Mouse (Mus musculus) midbrain, embryonic 14.5 days (tissue): ENCODE results near the gene Cttnbp2nl. TPM values are rescaled to one million over a fixed set of nuclear protein-coding genes. Genes with fewer than 3 reads are reported as not detected.

ENCODE experiments used
- ATAC-seq: fragments of 200-750 bp; cut with Nextera tagmentation; 2 replicates; pipeline ENCODE4 v1.8.0; 2017; ENCODE audit warnings: moderate number of reproducible peaks, moderate library complexity; ENCODE audit not compliant: low FRiP score, low TSS enrichment
- DNase-seq: peaks from one replicate; pipeline ENCODE4 v3.0.0-alpha.2; 2015
- H3K27ac ChIP-seq: fragments of 300-500 bp; sonication (generic); replicated peaks from 2 replicates; pipeline ENCODE4 v1.5.1; 2014; ENCODE audit warnings: mild to moderate bottlenecking, low read depth, low read length, moderate library complexity
- H3K27me3 ChIP-seq: fragments of 300-500 bp; sonication (generic); 2 replicates; pipeline ENCODE4 v1.6.1; 2014; ENCODE audit warnings: low read length, control low read depth, mixed read lengths; ENCODE audit not compliant: control insufficient read depth, insufficient read depth
- H3K36me3 ChIP-seq: fragments of 300-500 bp; sonication (generic); 2 replicates; pipeline ENCODE4 v1.6.1; 2014; ENCODE audit warnings: low read length, control low read depth; ENCODE audit not compliant: control insufficient read depth, insufficient read depth
- H3K4me1 ChIP-seq: fragments of 300-500 bp; sonication (generic); 2 replicates; pipeline ENCODE4 v1.6.1; 2014; ENCODE audit warnings: mild to moderate bottlenecking, antibody characterized with exemption, low read length, control low read depth; ENCODE audit not compliant: control insufficient read depth, insufficient read depth
- H3K4me2 ChIP-seq: fragments of 300-500 bp; sonication (generic); 2 replicates; pipeline ENCODE4 v1.6.1; 2014; ENCODE audit warnings: mild to moderate bottlenecking, low read length, moderate library complexity
- H3K4me3 ChIP-seq: fragments of 300-500 bp; sonication (generic); replicated peaks from 2 replicates; pipeline ENCODE4 v1.5.1; 2014; ENCODE audit warnings: low read depth, low read length
- H3K9ac ChIP-seq: fragments of 300-500 bp; sonication (generic); replicated peaks from 2 replicates; pipeline ENCODE4 v1.6.1; 2014; ENCODE audit warnings: mild to moderate bottlenecking, low read length, moderate library complexity
- H3K9me3 ChIP-seq: fragments of 300-500 bp; sonication (generic); 2 replicates; pipeline ENCODE4 v1.6.1; 2016; ENCODE audit warnings: low read length, control low read depth, mixed read lengths; ENCODE audit not compliant: control insufficient read depth
- WGBS: fragments of 180-500 bp; shearing (Covaris S2); extraction: QIAGEN DNeasy Blood & Tissue Kit; methylation state at CpG from one replicate; pipeline ENCODE4 v1.1.7; 2014; 5-methylcytosine and 5-hydroxymethylcytosine counted together
- polyA plus RNA-seq: library from polyadenylated mRNA; unstranded; fragments of >200 nt; fragmentation: Nextera tagmentation; extraction: Ambion mirVana; gene quantifications from 2 replicates; pipeline ENCODE4 v1.2.1, GENCODE M21; 2014

The Cttnbp2nl gene
- polyA plus RNA-seq, 1 experiment from 2014 or later, result 59.7 TPM

GRCm38 (mm10) chr3:105090147-105090546, 37.2 kb upstream of the Cttnbp2nl start:
- peaks cover 3% of the 10 kb centered on the region; the same call in 1 of the 2 replicates for H3K4me1 ChIP-seq
- H3K27me3 ChIP-seq, result no peaks in the 10 kb centered on the region
- WGBS, result 91% methylated on average over 7 of the region's 7 CpGs
- H3K27ac ChIP-seq, result no peak overlapping the region
- H3K4me3 ChIP-seq, result no peak overlapping the region
- ATAC-seq (no peak), DNase-seq (no peak)
- no peaks in the 10 kb centered on the region for H3K36me3 ChIP-seq
- H3K9me3 ChIP-seq, result no peaks in the 10 kb centered on the region
- no peak overlapping the region for H3K9ac ChIP-seq
- no peak overlapping the region for H3K4me2 ChIP-seq

- Histone ChIP-seq H3K4me2 (no peak overlapping the region), H3K4me1 (peaks cover 3% of the 10 kb centered on the region; the same call in 1 of the 2 replicates), H3K4me3 (no peak overlapping the region), H3K27ac (no peak overlapping the region), H3K9me3 (no peaks in the 10 kb centered on the region), H3K27me3 (no peaks in the 10 kb centered on the region), H3K36me3 (no peaks in the 10 kb centered on the region), H3K9ac (no peak overlapping the region)
- no peak for ATAC-seq
- no peak for DNase-seq
- WGBS, result 86% methylated on average over 2 of the region's 2 CpGs
Observed at GRCm38 (mm10) chr3:105088638-105089037, 35.7 kb upstream of the Cttnbp2nl start.

GRCm38 (mm10) chr3:105087344-105087743, 34.4 kb upstream of the Cttnbp2nl start:
- ATAC-seq, result no peak
- DNase-seq, result no peak
- Histone ChIP-seq H3K27ac (no peak overlapping the region), H3K4me1 (no peaks in the 10 kb centered on the region; the same call in 1 of the 2 replicates), H3K9ac (no peak overlapping the region), H3K36me3 (no peaks in the 10 kb centered on the region), H3K4me3 (no peak overlapping the region), H3K9me3 (no peaks in the 10 kb centered on the region), H3K4me2 (no peak overlapping the region), H3K27me3 (no peaks in the 10 kb centered on the region)
- 80% methylated on average over 3 of the region's 3 CpGs for WGBS

GRCm38 (mm10) chr3:105078231-105078826, 25.4 kb upstream of the Cttnbp2nl start:
- no peaks in the 10 kb centered on the region for H3K27me3 ChIP-seq
- no peak overlapping the region for H3K4me2 ChIP-seq
- H3K27ac ChIP-seq, result no peak overlapping the region
- H3K9ac ChIP-seq, result no peak overlapping the region
- 16% methylated on average over 7 of the region's 7 CpGs for WGBS
- H3K9me3 ChIP-seq, result no peaks in the 10 kb centered on the region
- no peaks in the 10 kb centered on the region for H3K36me3 ChIP-seq
- peak; percentile 91 for DNase-seq
- no peak overlapping the region for H3K4me3 ChIP-seq
- ATAC-seq, result peak; percentile 86
- no peaks in the 10 kb centered on the region for H3K4me1 ChIP-seq

- Histone ChIP-seq H3K27ac (no peak overlapping the region), H3K4me1 (no peaks in the 10 kb centered on the region), H3K4me3 (no peak overlapping the region), H3K4me2 (no peak overlapping the region), H3K9ac (no peak overlapping the region), H3K27me3 (no peaks in the 10 kb centered on the region), H3K36me3 (no peaks in the 10 kb centered on the region), H3K9me3 (no peaks in the 10 kb centered on the region)
- DNase-seq, result no peak
- ATAC-seq, result no peak
- 95% methylated on average over 5 of the region's 5 CpGs for WGBS
Observed at GRCm38 (mm10) chr3:105075796-105076195, 22.9 kb upstream of the Cttnbp2nl start.

GRCm38 (mm10) chr3:105072536-105072935, 19.6 kb upstream of the Cttnbp2nl start:
- no peak for ATAC-seq
- no peak overlapping the region for H3K4me3 ChIP-seq
- no peak overlapping the region for H3K9ac ChIP-seq
- no peaks in the 10 kb centered on the region for H3K27me3 ChIP-seq
- H3K27ac ChIP-seq, result no peak overlapping the region
- no peaks in the 10 kb centered on the region for H3K4me1 ChIP-seq
- no peaks in the 10 kb centered on the region for H3K36me3 ChIP-seq
- no peaks in the 10 kb centered on the region for H3K9me3 ChIP-seq
- no peak overlapping the region for H3K4me2 ChIP-seq
- no peak for DNase-seq
- 91% methylated on average over 10 of the region's 10 CpGs for WGBS

- 94% methylated on average over 5 of the region's 5 CpGs for WGBS
- Histone ChIP-seq H3K27ac (no peak overlapping the region), H3K4me3 (no peak overlapping the region), H3K4me1 (no peaks in the 10 kb centered on the region), H3K4me2 (no peak overlapping the region), H3K9me3 (no peaks in the 10 kb centered on the region), H3K27me3 (no peaks in the 10 kb centered on the region), H3K9ac (no peak overlapping the region), H3K36me3 (no peaks in the 10 kb centered on the region)
- no peak for DNase-seq
- no peak for ATAC-seq
Observed at GRCm38 (mm10) chr3:105071251-105071650, 18.3 kb upstream of the Cttnbp2nl start.

GRCm38 (mm10) chr3:105070553-105070952, 17.6 kb upstream of the Cttnbp2nl start:
- WGBS, result 78% methylated on average over 8 of the region's 8 CpGs
- no peaks in the 10 kb centered on the region for H3K4me1 ChIP-seq
- ATAC-seq, result no peak
- no peak for DNase-seq
- no peak overlapping the region for H3K4me2 ChIP-seq
- H3K27ac ChIP-seq, result no peak overlapping the region
- H3K27me3 ChIP-seq, result no peaks in the 10 kb centered on the region
- no peak overlapping the region for H3K4me3 ChIP-seq
- no peaks in the 10 kb centered on the region for H3K36me3 ChIP-seq
- no peak overlapping the region for H3K9ac ChIP-seq
- no peaks in the 10 kb centered on the region for H3K9me3 ChIP-seq

- H3K4me2 ChIP-seq, result no peak within 1 kb of the TSS
- H3K36me3 ChIP-seq, result no peaks in the 10 kb centered on the region
- no peak for ATAC-seq
- no peaks in the 10 kb centered on the region for H3K27me3 ChIP-seq
- H3K9me3 ChIP-seq, result no peaks in the 10 kb centered on the region
- no peak for DNase-seq
- WGBS, result 86% methylated on average over 10 of the region's 10 CpGs
- no peak within 1 kb of the TSS for H3K9ac ChIP-seq
- no peak within 1 kb of the TSS for H3K27ac ChIP-seq
- H3K4me3 ChIP-seq, result no peak within 1 kb of the TSS
- no peaks in the 10 kb centered on the region for H3K4me1 ChIP-seq
Observed at GRCm38 (mm10) chr3:105066544-105066943, 13.6 kb upstream of the Cttnbp2nl start, which contains the start of gene 4930564D02Rik. Gene 4930564D02Rik, plus strand, starts transcription at chr3:105066844.
